Mouse (Mus musculus) layer of hippocampus, postnatal 14 days (tissue): ENCODE results near the gene Gm21095. TPM values are rescaled to one million over a fixed set of nuclear protein-coding genes. Genes with fewer than 3 reads are reported as not detected.
"Not testable (repeated sequence)": the region's sequence is repeated elsewhere in the genome, so short reads cannot be mapped to it uniquely, and the experiment has no call there.

ENCODE experiments used
- DNase-seq, 2 experiments: peaks; one replicate each; pipeline ENCODE4 v3.0.0; 2021 to 2022; ENCODE audit warnings: low spot score in 2 of 2, mixed read lengths in 1 of 2
- long read RNA-seq, 2 experiments: library from polyadenylated mRNA; stranded (forward); transcript quantifications; one replicate each; pipeline ENCODE4 v2.0.0; 2021
- total RNA-seq, 2 experiments: library from RNA; stranded (reverse); gene quantifications; 2 replicates each; pipeline ENCODE4 v1.2.3; 2021

Gm21095 gene
- total RNA-seq, result not detected
- long read RNA-seq, experiment 1, result 0 reads
- long read RNA-seq, experiment 2, result 0 reads

- not testable (repeated sequence) for DNase-seq
Measured at GRCm38 (mm10) chrY:84096979-84097378, at the start of gene Gm21095. Gene Gm21095 (plus strand): TSS chrY:84097279.
